Mouse (Mus musculus): Measurements from ENCODE around the gene Tex48. TPM values are rescaled to one million over a fixed set of nuclear protein-coding genes. Genes with fewer than 3 reads are reported as not detected.

The Tex48 gene
- polyA plus RNA-seq, 1 experiment from 2014 or later, result not detected

GRCm38 (mm10) chr4:63633181-63633580 is 11.0 kb upstream of the Tex48 start:
- no peak for ATAC-seq (ENCODE audit: low FRiP score, low TSS enrichment)
- 78% methylated on average over 2 of the region's 2 CpGs for WGBS

GRCm38 (mm10) chr4:63627111-63627510 is 4.9 kb upstream of the Tex48 start:
- WGBS, result 77% methylated on average over 8 of the region's 8 CpGs
- TF ChIP-seq CTCF (IDR thresholded peaks at IDR 0.05; ENCODE audit: low read depth) (no peak), EP300 (optimal IDR thresholded peaks at IDR 0.05) (no peak)
- no peak for DNase-seq (ENCODE audit: low spot score)
- Histone ChIP-seq H3K27me3 (ENCODE audit: control insufficient read depth, insufficient read depth, low read length) (no peaks in the 10 kb centered on the region), H3K4me1 (replicated peaks; ENCODE audit: control insufficient read depth, insufficient read depth) (no peaks in the 10 kb centered on the region), H3K9me3 (ENCODE audit: control insufficient read depth, low read length) (no peaks in the 10 kb centered on the region), H3K36me3 (ENCODE audit: control insufficient read depth, insufficient read depth, low read length) (no peaks in the 10 kb centered on the region), H3K27ac (replicated peaks) (no peak overlapping the region), H3K4me2 (replicated peaks; ENCODE audit: low read depth) (no peak overlapping the region), H3K4me3 (ENCODE audit: low read depth, low read length) (no peak overlapping the region), H3K9ac (ENCODE audit: low read length) (no peak overlapping the region)
- no peak for ATAC-seq (ENCODE audit: low FRiP score, low TSS enrichment)

More at GRCm38 (mm10) chr4:63633181-63633580, 11.0 kb upstream of the Tex48 start:
- H3K4me3 ChIP-seq (ENCODE audit: low read depth, low read length), result no peak overlapping the region
- TF ChIP-seq CTCF (IDR thresholded peaks at IDR 0.05; ENCODE audit: low read depth) (no peak), EP300 (optimal IDR thresholded peaks at IDR 0.05) (no peak)
- no peaks in the 10 kb centered on the region for H3K36me3 ChIP-seq (ENCODE audit: control insufficient read depth, insufficient read depth, low read length)
- H3K4me1 ChIP-seq (replicated peaks; ENCODE audit: control insufficient read depth, insufficient read depth), result no peaks in the 10 kb centered on the region
- no peak overlapping the region for H3K27ac ChIP-seq (replicated peaks)
- H3K27me3 ChIP-seq (ENCODE audit: control insufficient read depth, insufficient read depth, low read length), result no peaks in the 10 kb centered on the region
- no peak for DNase-seq (ENCODE audit: low spot score)
- H3K9ac ChIP-seq (ENCODE audit: low read length), result no peak overlapping the region
- no peaks in the 10 kb centered on the region for H3K9me3 ChIP-seq (ENCODE audit: control insufficient read depth, low read length)
- no peak overlapping the region for H3K4me2 ChIP-seq (replicated peaks; ENCODE audit: low read depth)

GRCm38 (mm10) chr4:63625563-63626080 is 3.4 kb upstream of the Tex48 start:
- Histone ChIP-seq H3K36me3 (ENCODE audit: control insufficient read depth, insufficient read depth, low read length) (no peaks in the 10 kb centered on the region), H3K4me2 (replicated peaks; ENCODE audit: low read depth) (no peak overlapping the region), H3K9ac (ENCODE audit: low read length) (no peak overlapping the region), H3K4me3 (ENCODE audit: low read depth, low read length) (no peak overlapping the region), H3K27me3 (ENCODE audit: control insufficient read depth, insufficient read depth, low read length) (no peaks in the 10 kb centered on the region), H3K9me3 (ENCODE audit: control insufficient read depth, low read length) (no peaks in the 10 kb centered on the region), H3K27ac (replicated peaks) (no peak overlapping the region), H3K4me1 (replicated peaks; ENCODE audit: control insufficient read depth, insufficient read depth) (no peaks in the 10 kb centered on the region)
- TF ChIP-seq EP300 (optimal IDR thresholded peaks at IDR 0.05), result no peak
- no peak for TF ChIP-seq CTCF (IDR thresholded peaks at IDR 0.05; ENCODE audit: low read depth)
- 42% methylated on average over 3 of the region's 3 CpGs for WGBS
- ATAC-seq (ENCODE audit: low FRiP score, low TSS enrichment) (no peak), DNase-seq (ENCODE audit: low spot score) (no peak)

GRCm38 (mm10) chr4:63621861-63622260 is 367 bp downstream of the Tex48 start:
- TF ChIP-seq EP300 (optimal IDR thresholded peaks at IDR 0.05) (no peak), CTCF (IDR thresholded peaks at IDR 0.05; ENCODE audit: low read depth) (peak; percentile 44)
- no peak for ATAC-seq (ENCODE audit: low FRiP score, low TSS enrichment)
- 82% methylated on average over 2 of the region's 2 CpGs for WGBS

GRCm38 (mm10) chr4:63608391-63608790 is 13.8 kb downstream of the Tex48 start:
- WGBS, result 79% methylated on average over 7 of the region's 7 CpGs
- TF ChIP-seq EP300 (optimal IDR thresholded peaks at IDR 0.05), result no peak
- no peak for TF ChIP-seq CTCF (IDR thresholded peaks at IDR 0.05; ENCODE audit: low read depth)

More at GRCm38 (mm10) chr4:63621861-63622260, 367 bp downstream of the Tex48 start:
- no peaks in the 10 kb centered on the region for H3K9me3 ChIP-seq (ENCODE audit: control insufficient read depth, low read length)
- H3K4me2 ChIP-seq (replicated peaks; ENCODE audit: low read depth), result no peak overlapping the region
- no peak overlapping the region for H3K4me3 ChIP-seq (ENCODE audit: low read depth, low read length)
- no peaks in the 10 kb centered on the region for H3K27me3 ChIP-seq (ENCODE audit: control insufficient read depth, insufficient read depth, low read length)
- H3K4me1 ChIP-seq (replicated peaks; ENCODE audit: control insufficient read depth, insufficient read depth), result no peaks in the 10 kb centered on the region
- no peak overlapping the region for H3K9ac ChIP-seq (ENCODE audit: low read length)
- DNase-seq (ENCODE audit: low spot score), result no peak
- H3K36me3 ChIP-seq (ENCODE audit: control insufficient read depth, insufficient read depth, low read length), result no peaks in the 10 kb centered on the region
- H3K27ac ChIP-seq (replicated peaks), result no peak overlapping the region

GRCm38 (mm10) chr4:63605968-63606367 is 16.3 kb downstream of the Tex48 start:
- no peak overlapping the region for H3K4me3 ChIP-seq (ENCODE audit: low read depth, low read length)
- H3K27me3 ChIP-seq (ENCODE audit: control insufficient read depth, insufficient read depth, low read length), result no peaks in the 10 kb centered on the region
- no peaks in the 10 kb centered on the region for H3K9me3 ChIP-seq (ENCODE audit: control insufficient read depth, low read length)
- no peaks in the 10 kb centered on the region for H3K4me1 ChIP-seq (replicated peaks; ENCODE audit: control insufficient read depth, insufficient read depth)
- 59% methylated on average over 1 of the region's 1 CpGs for WGBS
- TF ChIP-seq EP300 (optimal IDR thresholded peaks at IDR 0.05) (no peak), CTCF (IDR thresholded peaks at IDR 0.05; ENCODE audit: low read depth) (no peak)
- ATAC-seq (ENCODE audit: low FRiP score, low TSS enrichment) (peak; percentile 61; the same call in 1 of the 2 replicates), DNase-seq (ENCODE audit: low spot score) (no peak)
- H3K36me3 ChIP-seq (ENCODE audit: control insufficient read depth, insufficient read depth, low read length), result no peaks in the 10 kb centered on the region
- H3K9ac ChIP-seq (ENCODE audit: low read length), result no peak overlapping the region
- no peak overlapping the region for H3K27ac ChIP-seq (replicated peaks)
- no peak overlapping the region for H3K4me2 ChIP-seq (replicated peaks; ENCODE audit: low read depth)

More at GRCm38 (mm10) chr4:63608391-63608790, 13.8 kb downstream of the Tex48 start:
- Histone ChIP-seq H3K9me3 (ENCODE audit: control insufficient read depth, low read length) (no peaks in the 10 kb centered on the region), H3K9ac (ENCODE audit: low read length) (no peak overlapping the region), H3K27me3 (ENCODE audit: control insufficient read depth, insufficient read depth, low read length) (no peaks in the 10 kb centered on the region), H3K4me2 (replicated peaks; ENCODE audit: low read depth) (no peak overlapping the region), H3K4me1 (replicated peaks; ENCODE audit: control insufficient read depth, insufficient read depth) (no peaks in the 10 kb centered on the region), H3K36me3 (ENCODE audit: control insufficient read depth, insufficient read depth, low read length) (no peaks in the 10 kb centered on the region), H3K4me3 (ENCODE audit: low read depth, low read length) (no peak overlapping the region), H3K27ac (replicated peaks) (no peak overlapping the region)
- no peak for ATAC-seq (ENCODE audit: low FRiP score, low TSS enrichment)
- no peak for DNase-seq (ENCODE audit: low spot score)
